Mouse (Mus musculus) CH12.LX (cell line): Measurements from ENCODE around the gene Qprt.

Source experiments
- BHLHE40 ChIP-seq: IDR thresholded peaks from 2 replicates; pipeline ENCODE4 v1.6.1; 2011; ENCODE audit warnings: mild to moderate bottlenecking, low read depth, low read length, improper control_type of control experiment
- CHD2 ChIP-seq: IDR thresholded peaks from 2 replicates; pipeline ENCODE4 v1.6.1; 2011; ENCODE audit warnings: low read length, improper control_type of control experiment
- CTCF ChIP-seq, 2 experiments: IDR thresholded peaks in 1 of 2; conservative IDR thresholded peaks in 1 of 2; 2 replicates each; pipeline ENCODE4 v1.5.1; 2011 to 2012; ENCODE audit warnings: low read depth in 2 of 2, low read length in 2 of 2, improper control_type of control experiment in 1 of 2, inconsistent platforms in 1 of 2, mild to moderate bottlenecking in 1 of 2, moderate library complexity in 1 of 2
- MAZ ChIP-seq: IDR thresholded peaks from 2 replicates; pipeline ENCODE4 v1.6.1; 2012; ENCODE audit warnings: low read depth, mild to moderate bottlenecking, inconsistent platforms, low read length, improper control_type of control experiment, moderate library complexity
- MXI1 ChIP-seq: IDR thresholded peaks from 2 replicates; pipeline ENCODE4 v1.6.1; 2011; ENCODE audit warnings: mild to moderate bottlenecking, low read depth, low read length, improper control_type of control experiment
- POLR2A ChIP-seq: IDR thresholded peaks from 2 replicates; pipeline ENCODE4 v1.6.1; 2011; ENCODE audit warnings: low read depth, mild to moderate bottlenecking, improper control_type of control experiment, low read length
- POLR2AphosphoS2 ChIP-seq: IDR thresholded peaks from 2 replicates; pipeline ENCODE4 v1.6.1; 2011; ENCODE audit warnings: low read depth, low read length, improper control_type of control experiment
- RAD21 ChIP-seq: IDR thresholded peaks from 2 replicates; pipeline ENCODE4 v1.6.1; 2011; ENCODE audit warnings: low read depth, mild to moderate bottlenecking, low read length, improper control_type of control experiment, moderate library complexity
- ZMIZ1 ChIP-seq: IDR thresholded peaks from 2 replicates; pipeline ENCODE4 v1.6.1; 2012; ENCODE audit warnings: low read depth, mild to moderate bottlenecking, inconsistent platforms, low read length, improper control_type of control experiment

- no peak for TF ChIP-seq POLR2A
- no peak for TF ChIP-seq BHLHE40
- no peak for TF ChIP-seq CTCF (conservative IDR thresholded peaks at IDR 0.05 in 1 of 2, IDR thresholded peaks at IDR 0.05 in 1 of 2; ENCODE audit: low read depth in 2 of 2, low read length in 2 of 2)
- TF ChIP-seq RAD21: no peak
- no peak for TF ChIP-seq MXI1
- TF ChIP-seq MAZ: no peak
- TF ChIP-seq POLR2AphosphoS2: no peak
- no peak for TF ChIP-seq CHD2
- no peak for TF ChIP-seq ZMIZ1
These were observed 19.9 kb downstream of the Qprt start for GRCm38 (mm10) chr7:127102148-127102547.
